Mouse (Mus musculus) bone marrow macrophage, adult 2 months (primary cell): ENCODE data around the gene Lgr4.

Experiments used
- CTCF ChIP-seq: IDR thresholded peaks from 2 replicates; pipeline ENCODE4 v1.5.1; 2012; ENCODE audit warnings: low read depth, mild to moderate bottlenecking, low read length, moderate library complexity
- POLR2A ChIP-seq: IDR thresholded peaks from 2 replicates; pipeline ENCODE4 v1.6.1; 2012; ENCODE audit warnings: mild to moderate bottlenecking, low read depth, low read length, borderline replicate concordance

GRCm38 (mm10) chr2:109928791-109929190 is 11.3 kb downstream of the Lgr4 start:
- TF ChIP-seq POLR2A (no peak), CTCF (no peak)
